Mouse (Mus musculus): ENCODE results near the gene Cel. TPM values are rescaled to one million over a fixed set of nuclear protein-coding genes. Genes with fewer than 3 reads are reported as not detected.
A peak's percentile ranks its signal among the peaks of the same experiment; 100 is the strongest.

The Cel gene
- polyA plus RNA-seq, 1 experiment from 2014 or later: not detected

DNA sequence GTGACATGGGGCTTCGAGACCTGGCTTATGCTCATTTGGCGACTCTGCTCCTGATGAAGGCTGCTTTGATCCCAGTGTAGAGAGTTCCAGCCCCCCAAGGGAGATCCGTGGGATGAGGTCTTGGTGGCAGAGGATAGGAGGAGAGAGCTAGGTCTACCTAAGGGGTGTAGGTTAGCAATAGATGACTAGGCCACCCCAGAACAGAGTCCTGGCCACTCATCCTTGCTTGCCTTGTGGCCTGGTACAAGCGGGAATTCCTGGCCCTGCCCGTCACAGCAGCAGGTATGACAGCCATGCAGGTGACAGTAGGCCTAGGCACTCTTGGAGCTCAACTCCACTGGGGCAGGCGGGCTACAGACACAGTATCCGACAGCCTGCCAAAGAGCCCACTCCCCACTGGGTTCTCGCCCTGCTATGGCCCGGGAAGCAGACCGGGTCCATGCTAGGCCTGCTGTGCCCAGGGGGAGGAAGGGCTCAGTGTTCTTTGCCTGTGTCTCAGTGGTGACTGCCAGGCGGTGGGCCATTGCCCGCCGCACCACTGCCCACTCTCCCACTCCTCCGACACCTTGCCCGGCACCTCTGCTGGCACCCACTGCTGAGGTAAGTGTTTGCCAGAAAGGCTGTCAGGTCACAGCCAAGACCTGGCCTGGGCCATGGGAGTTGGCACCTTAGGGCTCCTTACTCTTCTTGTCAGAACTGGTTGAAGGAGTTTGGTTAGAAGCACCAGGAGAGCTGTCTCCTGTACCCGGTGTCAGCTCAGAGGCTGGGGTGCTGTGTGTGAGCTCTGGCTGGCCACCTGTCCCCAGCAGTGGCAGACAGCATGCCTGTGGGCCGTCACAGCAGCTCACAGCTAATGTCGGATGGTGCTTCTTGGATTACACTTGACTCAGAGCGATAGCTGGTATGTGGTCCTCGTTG is 35.5 kb downstream of the Cel start:
- Histone ChIP-seq H3K4me3 (replicated peaks; ENCODE audit: low read length) (no peak overlapping the region), H3K27ac (no peak overlapping the region), H3K4me2 (replicated peaks) (no peak overlapping the region), H3K9ac (no peak overlapping the region), H3K36me3 (replicated peaks; ENCODE audit: control insufficient read depth, insufficient read depth) (0 out of 2 replicates have a peak, but pooled peaks cover under 1% of the 10 kb centered on the region), H3K27me3 (ENCODE audit: control insufficient read depth, insufficient read depth, low read length) (no peaks in the 10 kb centered on the region), H3K4me1 (replicated peaks; ENCODE audit: control insufficient read depth, insufficient read depth, low read length) (peaks cover 57% of the 10 kb centered on the region), H3K9me3 (ENCODE audit: control insufficient read depth, low read length) (no peaks in the 10 kb centered on the region)
- DNase-seq (ENCODE audit: low spot score) (no peak), ATAC-seq (ENCODE audit: low FRiP score) (no peak)
- 82% methylated on average over 20 of the region's 20 CpGs for WGBS

DNA sequence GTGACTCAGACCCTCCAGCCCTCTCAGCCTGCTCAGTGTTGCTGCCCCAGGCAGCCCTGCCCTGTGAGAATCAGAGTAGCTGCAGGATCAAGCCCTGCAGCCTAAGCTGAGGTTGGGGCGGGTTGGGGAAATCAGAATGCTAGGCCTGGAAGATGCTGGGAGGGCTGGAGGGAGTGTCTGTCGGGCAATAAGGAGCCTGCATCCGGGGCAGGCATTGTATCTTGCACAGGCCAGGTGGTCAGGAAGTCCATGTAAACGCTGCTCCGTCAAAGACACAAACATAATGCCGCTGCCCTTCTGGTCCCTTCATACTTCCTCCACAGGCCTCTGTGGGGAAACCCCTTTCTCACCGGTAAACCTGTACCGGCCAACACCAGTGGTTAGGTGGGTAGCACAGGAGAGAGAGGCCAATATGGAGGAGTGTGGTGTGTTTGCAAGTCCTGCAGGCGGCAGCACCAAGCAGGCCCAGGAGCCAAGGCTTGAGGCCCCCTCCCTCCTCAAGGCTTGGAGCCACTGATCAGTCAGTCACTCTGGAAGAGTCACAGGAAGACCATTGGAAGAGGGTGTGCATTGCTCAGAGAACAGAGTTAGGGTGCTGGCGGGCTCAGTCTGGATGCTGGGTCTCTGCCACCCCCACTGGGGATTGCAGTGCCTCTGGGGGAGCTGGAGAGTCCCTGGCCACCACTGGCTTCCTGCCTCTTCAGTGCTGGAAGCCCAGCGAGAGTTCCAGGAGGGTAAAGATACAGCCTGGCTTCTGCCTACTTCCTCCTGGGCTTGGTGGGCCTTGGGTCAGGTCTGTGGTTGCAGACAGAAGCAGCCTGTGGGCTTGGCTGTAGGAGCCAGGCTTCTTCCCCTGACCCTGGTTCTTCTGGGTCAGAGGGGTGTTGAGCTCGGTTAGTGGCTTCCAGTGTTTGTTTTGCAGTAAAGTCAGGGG is 37.0 kb downstream of the Cel start:
- Histone ChIP-seq H3K9me3 (ENCODE audit: control insufficient read depth, low read length) (no peaks in the 10 kb centered on the region), H3K4me1 (replicated peaks; ENCODE audit: control insufficient read depth, insufficient read depth, low read length) (peaks cover 55% of the 10 kb centered on the region), H3K4me3 (replicated peaks; ENCODE audit: low read length) (no peak overlapping the region), H3K27ac (peak overlapping the region; percentile 85), H3K4me2 (replicated peaks) (no peak overlapping the region), H3K36me3 (replicated peaks; ENCODE audit: control insufficient read depth, insufficient read depth) (0 out of 2 replicates have a peak, but pooled peaks cover 11% of the 10 kb centered on the region), H3K9ac (peak overlapping the region; percentile 32; the same call in 1 of the 2 replicates), H3K27me3 (ENCODE audit: control insufficient read depth, insufficient read depth, low read length) (no peaks in the 10 kb centered on the region)
- DNase-seq (ENCODE audit: low spot score): no peak
- no peak for ATAC-seq (ENCODE audit: low FRiP score)
- 47% methylated on average over 12 of the region's 12 CpGs for WGBS

DNA sequence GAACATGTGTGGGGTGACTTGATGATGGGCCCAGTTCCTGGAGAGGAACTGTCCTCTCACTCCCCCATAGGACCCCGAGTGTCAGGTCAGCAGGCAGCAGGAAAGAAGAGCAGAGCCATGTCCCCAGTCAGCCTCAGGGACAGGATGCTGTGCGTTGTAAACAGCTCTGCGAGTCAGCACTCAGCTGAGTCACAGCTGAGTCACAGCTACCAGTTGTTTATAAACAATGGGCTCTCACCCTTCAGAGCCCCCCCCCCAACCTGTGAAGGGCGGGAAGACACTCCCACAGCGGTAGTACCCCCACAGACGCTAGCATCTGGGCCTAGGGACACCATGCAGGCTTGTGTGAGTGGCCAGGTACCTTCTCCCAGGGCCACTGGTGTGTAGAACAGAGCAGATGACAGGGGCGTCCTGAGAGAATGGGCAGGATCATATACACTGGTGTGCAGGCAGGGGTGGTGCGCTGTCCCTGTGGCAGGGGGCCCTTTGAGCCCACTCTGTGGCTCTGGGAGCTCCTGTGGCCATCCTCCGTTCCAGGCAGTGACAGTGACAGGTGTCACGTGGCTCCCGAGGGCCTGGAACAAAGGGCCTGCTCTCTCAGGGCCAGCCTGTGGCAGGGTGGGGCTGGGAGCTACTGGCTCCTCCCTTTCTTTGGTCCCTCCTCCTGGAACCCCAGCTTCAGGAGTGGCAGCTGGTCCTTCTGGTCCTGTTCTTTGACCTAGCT is 37.8 kb downstream of the Cel start:
- H3K9ac ChIP-seq: 0 out of 2 replicates have a peak overlapping the region, but pooled peaks have one; percentile 41
- 6% methylated on average over 11 of the region's 11 CpGs for whole genome bisulfite sequencing
- H3K9me3 ChIP-seq (ENCODE audit: control insufficient read depth, low read length): no peaks in the 10 kb centered on the region
- H3K36me3 ChIP-seq (replicated peaks; ENCODE audit: control insufficient read depth, insufficient read depth): 0 out of 2 replicates have a peak, but pooled peaks cover 11% of the 10 kb centered on the region
- ATAC-seq (ENCODE audit: low FRiP score): peak; percentile 49
- H3K27ac ChIP-seq: peak overlapping the region; percentile 85
- H3K27me3 ChIP-seq (ENCODE audit: control insufficient read depth, insufficient read depth, low read length): no peaks in the 10 kb centered on the region
- no peak overlapping the region for H3K4me3 ChIP-seq (replicated peaks; ENCODE audit: low read length)
- peak overlapping the region; percentile 11; the same call in 1 of the 2 replicates for H3K4me2 ChIP-seq (replicated peaks)
- H3K4me1 ChIP-seq (replicated peaks; ENCODE audit: control insufficient read depth, insufficient read depth, low read length): peaks cover 52% of the 10 kb centered on the region
- no peak for DNase-seq (ENCODE audit: low spot score)

DNA sequence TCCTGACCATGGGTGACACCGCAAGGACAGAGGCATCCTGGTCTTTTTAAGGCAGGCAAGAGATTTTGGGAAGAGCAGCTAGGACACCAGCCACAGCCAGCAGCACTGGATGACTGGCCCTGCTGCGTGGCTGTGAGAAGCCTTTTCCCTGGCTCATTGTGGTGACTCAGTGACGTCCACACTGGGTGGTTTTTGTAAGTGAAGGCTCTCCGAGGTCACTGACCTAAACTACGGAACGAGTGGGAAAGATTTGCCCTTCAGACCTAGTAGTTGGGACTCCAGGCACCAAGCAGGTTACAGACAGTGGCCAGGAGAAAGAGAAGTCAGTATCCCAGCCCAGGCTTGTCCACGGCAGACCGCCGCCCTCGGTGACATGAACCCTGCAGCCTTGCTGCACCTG is 38.8 kb downstream of the Cel start:
- 0 out of 2 replicates have a peak, but pooled peaks cover 11% of the 10 kb centered on the region for H3K36me3 ChIP-seq (replicated peaks; ENCODE audit: control insufficient read depth, insufficient read depth)
- WGBS: 76% methylated on average over 10 of the region's 10 CpGs
- no peak overlapping the region for H3K4me2 ChIP-seq (replicated peaks)
- no peak for ATAC-seq (ENCODE audit: low FRiP score)
- H3K4me1 ChIP-seq (replicated peaks; ENCODE audit: control insufficient read depth, insufficient read depth, low read length): peaks cover 52% of the 10 kb centered on the region
- no peak overlapping the region for H3K4me3 ChIP-seq (replicated peaks; ENCODE audit: low read length)
- no peaks in the 10 kb centered on the region for H3K27me3 ChIP-seq (ENCODE audit: control insufficient read depth, insufficient read depth, low read length)
- H3K9me3 ChIP-seq (ENCODE audit: control insufficient read depth, low read length): no peaks in the 10 kb centered on the region
- DNase-seq (ENCODE audit: low spot score): no peak
- peak overlapping the region; percentile 85; the same call in 1 of the 2 replicates for H3K27ac ChIP-seq
- no peak overlapping the region for H3K9ac ChIP-seq

DNA sequence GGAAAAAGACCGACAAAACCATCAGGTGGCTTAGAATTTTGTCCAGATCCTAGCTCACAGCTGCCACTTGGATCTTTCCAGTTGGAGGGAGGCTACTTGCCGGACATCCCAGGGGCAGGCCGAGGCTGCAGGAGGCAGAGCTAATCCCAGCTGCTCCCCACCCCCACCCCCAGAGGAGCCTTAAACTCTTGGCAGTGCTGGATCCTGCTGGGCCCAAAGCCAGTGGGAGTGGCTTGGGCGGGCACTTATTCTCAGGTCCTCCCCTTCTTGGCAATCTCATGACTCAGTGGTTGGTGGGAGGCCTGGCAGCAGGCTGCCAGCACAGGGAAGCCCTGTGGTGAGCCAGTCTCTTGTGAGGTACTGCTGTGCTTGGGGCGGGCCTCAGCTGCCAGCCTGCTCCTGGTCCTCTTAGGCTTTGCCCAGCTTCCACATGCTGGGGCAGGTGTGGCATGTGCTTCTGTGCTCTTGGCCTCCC is 39.5 kb downstream of the Cel start:
- DNase-seq (ENCODE audit: low spot score): peak; percentile 82
- WGBS: 15% methylated on average over 5 of the region's 5 CpGs

DNA sequence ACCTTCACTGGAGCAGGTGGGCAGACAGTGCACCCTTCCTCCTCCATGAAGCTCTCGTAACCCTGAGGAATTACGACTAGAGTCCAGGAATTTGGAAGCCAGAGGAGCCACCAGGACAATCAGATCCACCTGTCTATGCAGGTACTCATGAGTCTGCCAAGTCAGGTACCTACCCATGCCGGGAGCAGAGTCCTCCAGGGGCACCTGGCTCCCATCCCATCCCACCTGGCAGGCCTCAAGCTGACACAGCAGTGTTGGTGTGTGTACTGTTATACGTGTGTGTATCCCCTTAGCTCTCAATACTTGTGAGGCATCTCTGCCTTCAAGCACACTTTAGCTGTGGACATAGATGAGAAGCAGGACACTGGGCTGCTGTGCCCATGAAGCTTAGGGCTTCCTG is 41.0 kb downstream of the Cel start:
- no peak for ATAC-seq (ENCODE audit: low FRiP score)
- Histone ChIP-seq H3K9ac (no peak overlapping the region), H3K27ac (no peak overlapping the region), H3K9me3 (ENCODE audit: control insufficient read depth, low read length) (no peaks in the 10 kb centered on the region), H3K27me3 (ENCODE audit: control insufficient read depth, insufficient read depth, low read length) (no peaks in the 10 kb centered on the region), H3K4me1 (replicated peaks; ENCODE audit: control insufficient read depth, insufficient read depth, low read length) (peaks cover 65% of the 10 kb centered on the region), H3K36me3 (replicated peaks; ENCODE audit: control insufficient read depth, insufficient read depth) (peaks cover 15% of the 10 kb centered on the region), H3K4me2 (replicated peaks) (no peak overlapping the region), H3K4me3 (replicated peaks; ENCODE audit: low read length) (no peak overlapping the region)
- 86% methylated on average over 4 of the region's 4 CpGs for WGBS
- no peak for DNase-seq (ENCODE audit: low spot score)

More for the DNA sequence above, 39.5 kb downstream of the Cel start:
- no peaks in the 10 kb centered on the region for H3K9me3 ChIP-seq (ENCODE audit: control insufficient read depth, low read length)
- 0 out of 2 replicates have a peak overlapping the region, but pooled peaks have one; percentile 85 for H3K27ac ChIP-seq
- no peak overlapping the region for H3K9ac ChIP-seq
- H3K4me2 ChIP-seq (replicated peaks): no peak overlapping the region
- ATAC-seq (ENCODE audit: low FRiP score): peak; percentile 82
- peaks cover 14% of the 10 kb centered on the region; the same call in 1 of the 2 replicates for H3K36me3 ChIP-seq (replicated peaks; ENCODE audit: control insufficient read depth, insufficient read depth)
- no peaks in the 10 kb centered on the region for H3K27me3 ChIP-seq (ENCODE audit: control insufficient read depth, insufficient read depth, low read length)
- H3K4me1 ChIP-seq (replicated peaks; ENCODE audit: control insufficient read depth, insufficient read depth, low read length): peaks cover 50% of the 10 kb centered on the region
- H3K4me3 ChIP-seq (replicated peaks; ENCODE audit: low read length): no peak overlapping the region

DNA sequence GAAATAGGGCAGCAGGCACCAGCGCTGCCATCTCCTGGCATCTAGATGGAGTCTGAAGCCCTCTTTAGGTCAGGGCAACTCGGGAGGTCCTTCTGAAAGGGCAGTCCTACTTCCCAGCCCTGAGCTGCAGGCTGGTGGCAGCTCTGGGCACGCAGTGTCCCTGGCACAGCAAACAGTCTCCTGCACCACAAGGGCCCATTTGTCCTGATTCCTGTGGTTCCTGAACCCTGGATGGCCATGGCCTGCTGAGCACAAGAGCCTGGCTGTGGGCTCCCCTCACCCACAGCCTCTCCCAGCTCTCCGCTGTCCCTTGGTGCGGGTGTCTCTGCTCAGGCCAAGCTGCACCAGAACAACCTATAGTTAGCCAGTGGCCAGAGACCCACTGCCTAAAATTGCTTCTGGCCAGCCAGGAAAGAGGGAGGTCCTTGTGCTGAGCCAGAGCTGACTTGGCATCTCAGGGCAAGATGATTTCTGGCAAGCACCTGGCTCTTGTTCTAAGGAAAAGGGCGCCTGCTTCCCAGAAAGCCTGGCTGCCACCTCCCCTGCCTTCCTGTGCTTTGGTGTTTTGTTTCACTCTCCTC is 41.5 kb downstream of the Cel start:
- H3K36me3 ChIP-seq (replicated peaks; ENCODE audit: control insufficient read depth, insufficient read depth): peaks cover 16% of the 10 kb centered on the region
- no peak overlapping the region for H3K4me3 ChIP-seq (replicated peaks; ENCODE audit: low read length)
- DNase-seq (ENCODE audit: low spot score): no peak
- H3K27ac ChIP-seq: 0 out of 2 replicates have a peak overlapping the region, but pooled peaks have one; percentile 14
- ATAC-seq (ENCODE audit: low FRiP score): no peak
- 83% methylated on average over 6 of the region's 6 CpGs for WGBS
- H3K27me3 ChIP-seq (ENCODE audit: control insufficient read depth, insufficient read depth, low read length): no peaks in the 10 kb centered on the region
- H3K4me1 ChIP-seq (replicated peaks; ENCODE audit: control insufficient read depth, insufficient read depth, low read length): peaks cover 69% of the 10 kb centered on the region
- no peaks in the 10 kb centered on the region for H3K9me3 ChIP-seq (ENCODE audit: control insufficient read depth, low read length)
- no peak overlapping the region for H3K9ac ChIP-seq
- no peak overlapping the region for H3K4me2 ChIP-seq (replicated peaks)

DNA sequence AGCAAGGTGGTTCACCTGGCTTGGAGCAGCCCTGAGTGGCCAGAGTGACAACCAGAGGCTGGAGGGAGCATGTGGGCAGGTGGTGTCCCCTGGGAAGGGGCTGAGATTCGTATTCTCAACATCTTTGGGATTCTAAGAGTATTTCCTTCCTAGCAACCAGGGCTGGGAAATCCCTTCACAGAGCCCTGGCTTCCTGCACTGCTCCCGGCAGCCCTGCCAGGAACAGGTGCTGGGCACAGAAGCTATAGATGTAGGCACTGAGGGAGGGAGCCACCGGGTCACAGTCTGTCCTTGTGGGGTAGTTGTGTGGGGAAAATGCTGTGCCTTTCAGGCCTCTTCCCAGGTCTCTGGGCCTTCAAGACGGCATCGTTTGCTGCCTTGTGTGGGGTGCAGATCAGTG is 42.6 kb downstream of the Cel start:
- H3K36me3 ChIP-seq (replicated peaks; ENCODE audit: control insufficient read depth, insufficient read depth): peaks cover 23% of the 10 kb centered on the region

More for the DNA sequence above, 42.6 kb downstream of the Cel start:
- H3K4me2 ChIP-seq (replicated peaks): no peak overlapping the region
- H3K4me3 ChIP-seq (replicated peaks; ENCODE audit: low read length): no peak overlapping the region
- no peaks in the 10 kb centered on the region for H3K9me3 ChIP-seq (ENCODE audit: control insufficient read depth, low read length)
- no peak overlapping the region for H3K27ac ChIP-seq
- DNase-seq (ENCODE audit: low spot score) (no peak), ATAC-seq (ENCODE audit: low FRiP score) (no peak)
- H3K4me1 ChIP-seq (replicated peaks; ENCODE audit: control insufficient read depth, insufficient read depth, low read length): peaks cover 70% of the 10 kb centered on the region
- 65% methylated on average over 5 of the region's 5 CpGs for WGBS
- no peaks in the 10 kb centered on the region for H3K27me3 ChIP-seq (ENCODE audit: control insufficient read depth, insufficient read depth, low read length)
- 0 out of 2 replicates have a peak overlapping the region, but pooled peaks have one; percentile 18 for H3K9ac ChIP-seq
